Mouse (Mus musculus) C2C12 (cell line): Measurements from ENCODE around the gene Pik3ap1.

Experiments
- CEBPB ChIP-seq: IDR thresholded peaks from one replicate; pipeline ENCODE4 v1.6.1; 2011; ENCODE audit warnings: low read depth, mild to moderate bottlenecking, control low read depth, moderate library complexity
- CTCF ChIP-seq: IDR thresholded peaks from one replicate; pipeline ENCODE4 v1.5.1; 2011; ENCODE audit not compliant: control insufficient read depth, insufficient read depth, insufficient read length
- MAX ChIP-seq: IDR thresholded peaks from one replicate; pipeline ENCODE4 v1.6.1; 2011; ENCODE audit warnings: mild to moderate bottlenecking, control low read depth
- MYOG ChIP-seq: IDR thresholded peaks from one replicate; pipeline ENCODE4 v1.6.1; 2011; ENCODE audit not compliant: control insufficient read depth, insufficient read length; ENCODE audit errors: extremely low read depth
- USF1 ChIP-seq: IDR thresholded peaks from one replicate; pipeline ENCODE4 v1.6.1; 2011; ENCODE audit warnings: low read depth, mild to moderate bottlenecking, control low read depth, moderate library complexity

GRCm38 (mm10) chr19:41279724-41280244 is 105.1 kb downstream of the Pik3ap1 start:
- TF ChIP-seq USF1, result no peak
- no peak for TF ChIP-seq CTCF
- TF ChIP-seq MAX, result no peak
- no peak for TF ChIP-seq CEBPB
- TF ChIP-seq MYOG, result no peak
